Mouse (Mus musculus) bone marrow macrophage, adult 2 months (primary cell): ENCODE results near the gene Daam2.

Experiments used
- CTCF ChIP-seq: IDR thresholded peaks from 2 replicates; pipeline ENCODE4 v1.5.1; 2012; ENCODE audit warnings: low read depth, mild to moderate bottlenecking, low read length, moderate library complexity
- POLR2A ChIP-seq: IDR thresholded peaks from 2 replicates; pipeline ENCODE4 v1.6.1; 2012; ENCODE audit warnings: mild to moderate bottlenecking, low read depth, low read length, borderline replicate concordance

DNA sequence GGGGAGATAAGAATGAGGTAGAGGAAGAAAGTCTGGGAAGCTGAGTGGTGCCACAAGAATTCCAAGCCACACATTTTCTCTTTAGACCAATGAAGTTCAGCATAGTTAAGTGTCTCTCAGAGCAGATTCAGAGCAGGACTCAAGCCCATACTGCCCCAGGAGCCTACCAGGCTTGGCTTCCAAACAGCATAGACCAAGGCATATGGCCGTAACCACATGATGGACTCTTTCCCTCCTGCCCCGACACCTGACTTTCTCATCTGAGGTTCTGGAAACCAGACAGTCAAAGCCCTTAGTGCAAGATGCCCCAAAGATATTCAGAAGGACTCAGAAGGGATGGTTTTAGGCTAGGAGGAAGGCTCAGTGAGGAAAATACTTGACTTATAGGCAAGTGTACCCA, 19.6 kb downstream of the Daam2 start:
- TF ChIP-seq CTCF = no peak
- no peak for TF ChIP-seq POLR2A
